Comparison of ENCODE assay signal across 26 mouse cellular contexts in the genomic region with DNA sequence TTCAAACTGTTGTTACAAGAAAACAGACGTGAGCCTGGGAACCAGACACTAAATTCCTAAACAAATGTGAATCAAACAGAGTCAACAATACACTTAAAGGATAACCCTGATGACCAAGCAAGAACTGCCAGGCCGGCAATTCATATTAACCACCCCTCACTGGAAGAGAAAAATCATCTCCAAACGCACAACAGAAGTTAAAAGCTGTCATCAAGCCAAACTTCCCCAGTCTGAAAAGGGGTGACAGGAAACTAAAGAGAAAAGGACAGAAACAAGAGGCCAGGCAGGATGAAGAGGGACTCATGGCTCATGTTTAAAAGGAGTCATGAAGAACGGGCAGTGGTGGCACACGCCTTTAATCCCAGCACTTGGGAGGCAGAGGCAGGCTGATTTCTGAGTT. TPM values are rescaled to one million over a fixed set of nuclear protein-coding genes. Genes with fewer than 3 reads are reported as not detected.
DNase-seq lines count a peak whose midpoint lies in the region; ATAC-seq and TF ChIP-seq lines count a peak whose summit lies in the region.
"Had no signal": no experiment of that assay in that cellular context is flagged by ENCODE, and none has a peak within 500 bp of the region (broad histone marks: within the 10 kb centered on the region; RNA-seq: fewer than 3 reads in every experiment).

No protein-coding gene starts in this region.

- H3K4me2 ChIP-seq in heart, embryonic 12.5 days, result no peak overlapping the region
- no peak overlapping the region for H3K4me2 ChIP-seq in kidney, embryonic 15.5 days
- H3K4me2 ChIP-seq in liver, embryonic 15.5 days, result no peak overlapping the region
- H3K4me2 ChIP-seq: embryonic facial prominence, embryonic 12.5 days; hindbrain, embryonic 13.5 days; lung, embryonic 15.5 days had no signal

- H3K27me3 ChIP-seq in heart, embryonic 12.5 days (replicated peaks), result no peaks in the 10 kb centered on the region
- H3K27me3 ChIP-seq in kidney, embryonic 15.5 days, result no peaks in the 10 kb centered on the region
- H3K27me3 ChIP-seq in ES-Bruce4 (ENCODE audit: control insufficient read depth, insufficient read depth, low read length, poor library complexity, severe bottlenecking), result no peaks in the 10 kb centered on the region
- no peaks in the 10 kb centered on the region for H3K27me3 ChIP-seq in liver, embryonic 15.5 days
- H3K27me3 ChIP-seq: embryonic facial prominence, embryonic 12.5 days; hindbrain, embryonic 13.5 days; lung, embryonic 15.5 days; Patski had no signal

- TF ChIP-seq EP300 in ES-Bruce4 (IDR thresholded peaks at IDR 0.05; ENCODE audit: insufficient read depth, low read depth, low read length), result no peak

- no peak overlapping the region for H3K9ac ChIP-seq in heart, embryonic 12.5 days
- no peak overlapping the region for H3K9ac ChIP-seq in kidney, embryonic 15.5 days
- no peak overlapping the region for H3K9ac ChIP-seq in ES-Bruce4 (ENCODE audit: low read depth, poor library complexity, severe bottlenecking)
- no peak overlapping the region for H3K9ac ChIP-seq in liver, embryonic 15.5 days
- H3K9ac ChIP-seq: embryonic facial prominence, embryonic 12.5 days; forebrain, postnatal 0 days; hindbrain, embryonic 13.5 days; lung, embryonic 15.5 days had no signal

- DNase-seq in heart, adult 11 months, result peak; percentile 68
- no peak for DNase-seq in kidney, adult 8-10 months
- no peak for DNase-seq in B cell, adult 2 months
- no peak for DNase-seq in thymus, postnatal 36 days
- DNase-seq: adrenal gland, adult 8-10 months; cerebellum, adult 11-12 months; cerebellum, postnatal 10 days; forebrain, postnatal 0 days; gastrocnemius, postnatal 36 days; heart, postnatal 36 days; kidney, postnatal 4 days; right cerebral cortex, postnatal 14 days; spleen, adult 18-20 months; thymus, postnatal 4 days had no signal

- WGBS in heart, embryonic 12.5 days, result 54% methylated on average over 5 of the region's 5 CpGs
- 63% methylated on average over 5 of the region's 5 CpGs for WGBS in kidney, embryonic 15.5 days
- 47% methylated on average over 5 of the region's 5 CpGs for WGBS in liver, embryonic 15.5 days (ENCODE audit: insufficient replicate concordance)

- no peak for ATAC-seq in heart, embryonic 12.5 days (ENCODE audit: insufficient number of reproducible peaks, low FRiP score)
- no peak for ATAC-seq in kidney, embryonic 15.5 days (replicated peaks; ENCODE audit: low FRiP score)
- ATAC-seq in liver, embryonic 15.5 days (ENCODE audit: insufficient read depth), result no peak
- ATAC-seq: forebrain, postnatal 0 days; Patski had no signal

- no peak overlapping the region for H3K4me3 ChIP-seq in heart, embryonic 12.5 days
- no peak overlapping the region for H3K4me3 ChIP-seq in kidney, embryonic 15.5 days (replicated peaks)
- H3K4me3 ChIP-seq in ES-Bruce4 (ENCODE audit: low read depth, low read length), result no peak overlapping the region
- H3K4me3 ChIP-seq in liver, embryonic 15.5 days (replicated peaks), result no peak overlapping the region
- H3K4me3 ChIP-seq: embryonic facial prominence, embryonic 12.5 days; hindbrain, embryonic 13.5 days; left cerebral cortex, adult 2 months; lung, embryonic 15.5 days had no signal

- H3K4me1 ChIP-seq in heart, embryonic 12.5 days (replicated peaks), result peaks cover 68% of the 10 kb centered on the region
- H3K4me1 ChIP-seq in kidney, embryonic 15.5 days, result peaks cover 55% of the 10 kb centered on the region
- peaks cover 3% of the 10 kb centered on the region for H3K4me1 ChIP-seq in ES-Bruce4 (ENCODE audit: control insufficient read depth, insufficient read depth, low read length)
- peaks cover 93% of the 10 kb centered on the region for H3K4me1 ChIP-seq in liver, embryonic 15.5 days (replicated peaks)

- no peak for TF ChIP-seq CTCF in ES-Bruce4 (IDR thresholded peaks at IDR 0.05; ENCODE audit: low read depth, low read length)

- H3K9me3 ChIP-seq in heart, embryonic 12.5 days (replicated peaks), result no peaks in the 10 kb centered on the region
- H3K9me3 ChIP-seq in kidney, embryonic 15.5 days (replicated peaks), result no peaks in the 10 kb centered on the region
- no peaks in the 10 kb centered on the region for H3K9me3 ChIP-seq in ES-Bruce4 (replicated peaks; ENCODE audit: control insufficient read depth, insufficient read depth, low read length, poor library complexity, severe bottlenecking)
- H3K9me3 ChIP-seq in liver, embryonic 15.5 days (replicated peaks), result no peaks in the 10 kb centered on the region
- H3K9me3 ChIP-seq: embryonic facial prominence, embryonic 12.5 days; G1E; heart, embryonic 10.5 days; hindbrain, embryonic 13.5 days; lung, embryonic 15.5 days had no signal

- H3K27ac ChIP-seq in heart, embryonic 12.5 days (ENCODE audit: poor library complexity, severe bottlenecking), result no peak overlapping the region
- H3K27ac ChIP-seq in kidney, embryonic 15.5 days, result 0 out of 2 replicates have a peak overlapping the region, but pooled peaks have one; percentile 22
- 0 out of 2 replicates have a peak overlapping the region, but pooled peaks have one; percentile 37 for H3K27ac ChIP-seq in ES-Bruce4 (ENCODE audit: insufficient read depth, low read length)
- peak overlapping the region; percentile 78; the same call in 1 of the 2 replicates for H3K27ac ChIP-seq in liver, embryonic 15.5 days (replicated peaks)
- H3K27ac ChIP-seq: embryonic facial prominence, embryonic 12.5 days; heart, embryonic 10.5 days; hindbrain, embryonic 13.5 days; left cerebral cortex, adult 2 months; lung, embryonic 15.5 days; macrophage had no signal

- H3K36me3 ChIP-seq in heart, embryonic 12.5 days, result no peaks in the 10 kb centered on the region
- H3K36me3 ChIP-seq in kidney, embryonic 15.5 days, result no peaks in the 10 kb centered on the region
- H3K36me3 ChIP-seq in ES-Bruce4 (ENCODE audit: control insufficient read depth, insufficient read depth, low read length, poor library complexity, severe bottlenecking), result peaks cover 6% of the 10 kb centered on the region; the same call in 1 of the 2 replicates
- peaks cover 11% of the 10 kb centered on the region; the same call in 1 of the 2 replicates for H3K36me3 ChIP-seq in liver, embryonic 15.5 days (replicated peaks)
- H3K36me3 ChIP-seq: embryonic facial prominence, embryonic 12.5 days; heart, embryonic 10.5 days; hindbrain, embryonic 13.5 days; lung, embryonic 15.5 days had no signal

- no peak for TF ChIP-seq POLR2A in ES-Bruce4 (IDR thresholded peaks at IDR 0.05; ENCODE audit: insufficient read depth, low read length)

RNA-seq across cellular contexts. Expression of a gene that starts 17.7 kb away (rescaled TPM):
- 12.4 and 13.6 TPM in 2 replicates for polyA plus RNA-seq in heart, embryonic 12.5 days (2016; fragmentation: Nextera tagmentation; extraction: Ambion mirVana)
- polyA plus RNA-seq in kidney, embryonic 15.5 days (2015; fragmentation: Nextera tagmentation; extraction: Ambion mirVana), result 12.3 TPM in 2 replicates
- polyA plus RNA-seq in ES-Bruce4 (2011; ENCODE audit: insufficient read depth, insufficient read length, low read depth, missing spikeins), result 77.1 and 77.7 TPM in 2 replicates
- 8.0 and 8.6 TPM in 2 replicates for polyA plus RNA-seq in liver, embryonic 15.5 days (2015; fragmentation: Nextera tagmentation; extraction: Ambion mirVana)
